Mouse (Mus musculus) forebrain, embryonic 15.5 days (tissue): ENCODE results near the gene Rgs12. TPM values are rescaled to one million over a fixed set of nuclear protein-coding genes. Genes with fewer than 3 reads are reported as not detected.

Experiments used
- ATAC-seq: fragments of 200-750 bp; cut with Nextera tagmentation; replicated peaks from 2 replicates; pipeline ENCODE4 v1.8.0; 2017; ENCODE audit warnings: mild to moderate bottlenecking, moderate TSS enrichment, moderate library complexity
- H3K27ac ChIP-seq: fragments of 300-500 bp; sonication (generic); replicated peaks from 2 replicates; pipeline ENCODE4 v1.5.1; 2015; ENCODE audit warnings: mild to moderate bottlenecking, inconsistent platforms
- H3K27me3 ChIP-seq: fragments of 300-500 bp; sonication (generic); 2 replicates; pipeline ENCODE4 v1.6.1; 2015; ENCODE audit warnings: inconsistent platforms
- H3K36me3 ChIP-seq: fragments of 300-500 bp; sonication (generic); 2 replicates; pipeline ENCODE4 v1.6.1; 2015; ENCODE audit warnings: mild to moderate bottlenecking, inconsistent platforms
- H3K4me1 ChIP-seq: fragments of 300-500 bp; sonication (generic); 2 replicates; pipeline ENCODE4 v1.6.1; 2015; ENCODE audit warnings: inconsistent platforms
- H3K4me2 ChIP-seq: fragments of 300-500 bp; sonication (generic); replicated peaks from 2 replicates; pipeline ENCODE4 v1.6.1; 2015; ENCODE audit warnings: mild to moderate bottlenecking, inconsistent platforms
- H3K4me3 ChIP-seq: fragments of 300-500 bp; sonication (generic); 2 replicates; pipeline ENCODE4 v1.5.1; 2015; ENCODE audit warnings: mild to moderate bottlenecking, inconsistent platforms
- H3K9ac ChIP-seq: fragments of 300-500 bp; sonication (generic); replicated peaks from 2 replicates; pipeline ENCODE4 v1.6.1; 2015; ENCODE audit warnings: mild to moderate bottlenecking, inconsistent platforms
- H3K9me3 ChIP-seq: fragments of 300-500 bp; sonication (generic); 2 replicates; pipeline ENCODE4 v1.6.1; 2016; ENCODE audit warnings: inconsistent platforms
- WGBS: fragments of 180-500 bp; shearing (Covaris S2); methylation state at CpG from one replicate; pipeline ENCODE4 v1.1.7; 2015; ENCODE audit warnings: mixed read lengths; 5-methylcytosine and 5-hydroxymethylcytosine counted together
- polyA plus RNA-seq: library from polyadenylated mRNA; unstranded; fragments of >200 nt; fragmentation: Nextera tagmentation; extraction: Ambion mirVana; gene quantifications from 2 replicates; pipeline ENCODE4 v1.2.1, GENCODE M21; 2015

The Rgs12 gene
- polyA plus RNA-seq, 1 experiment from 2014 or later, result 64.7 TPM

DNA sequence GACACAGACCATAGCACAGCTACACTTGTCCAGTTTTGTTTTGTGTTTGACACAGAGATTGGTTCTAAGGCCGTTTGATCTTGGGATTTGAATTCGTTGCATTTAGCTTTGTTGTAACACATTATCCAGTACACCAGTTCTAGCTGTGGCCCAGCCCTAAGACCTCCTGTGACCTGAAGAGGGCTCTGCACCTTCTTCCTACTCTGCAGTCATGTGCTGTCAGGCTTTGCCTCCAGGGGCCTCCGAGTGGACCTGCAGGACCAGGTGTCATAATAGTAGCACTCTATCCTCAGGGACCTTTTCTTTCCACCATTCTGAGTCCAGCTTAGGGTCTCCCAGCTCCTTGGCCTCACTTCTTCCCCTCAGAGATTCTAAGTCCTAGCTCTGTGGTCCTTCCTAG is 23.2 kb downstream of the Rgs12 start:
- no peak overlapping the region for H3K9ac ChIP-seq
- peaks cover 7% of the 10 kb centered on the region; the same call in 1 of the 2 replicates for H3K4me1 ChIP-seq
- no peaks in the 10 kb centered on the region for H3K9me3 ChIP-seq
- 81% methylated on average over 3 of the region's 3 CpGs for WGBS
- ATAC-seq, result no peak
- no peaks in the 10 kb centered on the region for H3K27me3 ChIP-seq
- no peak overlapping the region for H3K4me3 ChIP-seq
- H3K27ac ChIP-seq, result no peak overlapping the region
- peaks cover 39% of the 10 kb centered on the region for H3K36me3 ChIP-seq
- no peak overlapping the region for H3K4me2 ChIP-seq

DNA sequence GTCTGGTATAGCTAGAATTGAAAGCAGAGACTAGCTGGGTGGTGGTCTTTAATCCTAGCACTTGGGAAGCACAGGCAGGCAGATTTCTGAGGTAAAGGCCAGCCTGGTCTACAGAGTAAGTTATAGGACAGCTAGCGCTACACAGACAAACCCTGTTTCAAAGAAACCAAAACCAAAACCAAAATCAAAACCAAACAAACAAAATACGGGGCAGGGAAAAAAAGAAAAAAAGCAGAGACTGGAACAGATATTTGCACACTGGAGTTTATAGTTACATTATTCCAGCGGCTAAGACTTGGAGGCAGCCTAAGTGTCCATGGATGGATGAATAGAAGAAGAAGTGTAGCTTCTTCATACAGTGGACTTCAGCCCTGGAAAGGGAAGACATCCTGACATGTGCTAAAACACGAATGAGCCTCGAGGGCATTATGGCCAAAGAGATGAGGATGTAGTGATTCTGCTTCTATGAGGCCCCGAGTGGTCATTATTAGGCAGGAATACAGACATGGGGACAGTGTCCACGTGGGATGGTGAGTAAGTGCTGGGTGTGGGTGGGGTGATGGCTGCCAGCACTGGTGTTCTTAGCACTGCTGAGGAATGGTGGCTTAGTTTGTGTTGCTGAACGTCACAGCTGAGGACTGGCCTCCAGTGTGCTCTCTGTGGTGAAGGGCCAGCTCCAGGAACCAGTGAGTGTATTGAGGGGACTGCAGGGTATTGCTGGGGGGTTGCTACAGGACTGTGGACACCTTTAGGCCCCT is 24.5 kb downstream of the Rgs12 start:
- H3K9me3 ChIP-seq, result no peaks in the 10 kb centered on the region
- H3K9ac ChIP-seq, result no peak overlapping the region
- 85% methylated on average over 8 of the region's 8 CpGs for WGBS
- H3K4me3 ChIP-seq, result no peak overlapping the region
- H3K4me1 ChIP-seq, result peaks cover 7% of the 10 kb centered on the region; the same call in 1 of the 2 replicates
- peaks cover 39% of the 10 kb centered on the region for H3K36me3 ChIP-seq
- no peak for ATAC-seq
- no peak overlapping the region for H3K27ac ChIP-seq
- H3K4me2 ChIP-seq, result no peak overlapping the region
- H3K27me3 ChIP-seq, result no peaks in the 10 kb centered on the region

DNA sequence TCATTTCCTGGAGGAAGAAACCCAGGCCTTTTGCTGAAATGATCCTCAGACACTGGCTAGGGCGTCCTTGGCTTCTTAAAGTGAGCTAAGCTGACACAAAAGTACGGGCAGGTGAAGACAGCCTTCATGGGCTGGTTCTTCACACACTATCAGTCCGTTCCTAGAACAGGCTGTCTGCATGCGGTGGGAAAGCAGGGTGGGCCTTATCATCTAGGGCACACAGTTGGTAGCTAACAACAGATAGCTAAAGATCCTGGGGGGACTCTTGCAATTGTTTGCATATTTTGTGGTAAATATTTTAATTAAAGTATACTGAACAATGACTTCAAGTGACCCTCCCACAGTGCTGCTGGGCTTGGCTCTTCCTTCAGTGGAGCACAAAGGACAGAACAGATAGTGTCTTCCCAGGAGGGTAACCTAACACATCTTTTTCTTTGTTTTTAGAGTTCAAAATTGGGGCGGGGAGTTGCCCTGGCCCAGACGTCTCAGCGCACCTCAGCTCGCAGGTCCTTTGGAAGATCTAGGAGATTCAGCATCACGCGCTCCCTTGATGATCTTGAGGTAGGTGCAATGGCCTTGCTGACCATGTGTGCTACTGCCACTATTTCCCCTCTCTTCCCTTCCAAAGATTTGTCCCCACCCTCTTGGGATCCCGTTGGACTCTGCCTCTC is 25.7 kb downstream of the Rgs12 start:
- Histone ChIP-seq H3K36me3 (peaks cover 41% of the 10 kb centered on the region), H3K4me3 (no peak overlapping the region)
- 89% methylated on average over 11 of the region's 11 CpGs for WGBS

DNA sequence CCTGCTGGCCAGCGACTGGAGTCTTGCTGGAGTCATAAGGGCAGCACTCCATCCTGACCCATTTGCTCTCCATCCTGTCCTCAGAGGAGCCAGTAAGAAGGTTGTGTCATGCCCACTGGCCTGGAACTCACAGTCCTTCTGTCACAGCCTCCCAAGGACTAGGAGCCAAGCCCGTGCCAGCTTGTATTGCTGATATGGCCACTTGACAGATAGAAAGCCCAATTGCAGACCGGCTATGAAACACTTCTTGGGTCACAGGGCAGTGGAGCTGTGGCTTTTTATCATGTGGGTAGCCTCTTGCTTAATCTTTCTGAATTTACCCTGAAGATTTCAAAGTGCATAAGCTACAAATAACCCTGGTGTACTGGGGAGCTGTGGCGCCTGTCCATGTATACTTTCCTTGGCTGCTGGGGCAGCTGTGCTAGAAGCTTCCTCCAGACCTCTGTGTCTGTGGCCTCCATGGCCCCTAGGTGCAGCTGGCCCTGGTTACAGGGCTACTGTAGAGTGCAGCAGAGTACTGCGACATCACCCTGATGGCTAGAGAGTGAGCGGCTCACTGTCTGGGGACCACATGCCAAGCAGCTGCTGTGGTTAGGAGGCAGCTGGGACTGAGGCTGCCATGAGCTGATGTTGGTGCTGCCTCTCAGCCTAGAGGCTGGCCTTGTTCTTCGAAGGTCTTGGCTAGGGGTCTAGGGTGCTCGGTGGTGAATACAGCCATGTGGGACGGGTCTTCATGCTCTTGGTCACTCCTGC is 27.5 kb downstream of the Rgs12 start:
- H3K36me3 ChIP-seq, result peaks cover 36% of the 10 kb centered on the region
- H3K27me3 ChIP-seq, result no peaks in the 10 kb centered on the region
- H3K4me2 ChIP-seq, result no peak overlapping the region
- 0 out of 2 replicates have a peak, but pooled peaks cover 5% of the 10 kb centered on the region for H3K4me1 ChIP-seq
- WGBS, result 93% methylated on average over 9 of the region's 9 CpGs
- H3K9ac ChIP-seq, result no peak overlapping the region
- no peak overlapping the region for H3K4me3 ChIP-seq
- H3K27ac ChIP-seq, result no peak overlapping the region
- no peaks in the 10 kb centered on the region for H3K9me3 ChIP-seq
- ATAC-seq, result no peak

More for the DNA sequence above, 25.7 kb downstream of the Rgs12 start:
- Histone ChIP-seq H3K4me2 (no peak overlapping the region), H3K4me1 (0 out of 2 replicates have a peak, but pooled peaks cover 3% of the 10 kb centered on the region), H3K9ac (no peak overlapping the region), H3K9me3 (no peaks in the 10 kb centered on the region), H3K27me3 (no peaks in the 10 kb centered on the region), H3K27ac (no peak overlapping the region)
- ATAC-seq, result no peak

DNA sequence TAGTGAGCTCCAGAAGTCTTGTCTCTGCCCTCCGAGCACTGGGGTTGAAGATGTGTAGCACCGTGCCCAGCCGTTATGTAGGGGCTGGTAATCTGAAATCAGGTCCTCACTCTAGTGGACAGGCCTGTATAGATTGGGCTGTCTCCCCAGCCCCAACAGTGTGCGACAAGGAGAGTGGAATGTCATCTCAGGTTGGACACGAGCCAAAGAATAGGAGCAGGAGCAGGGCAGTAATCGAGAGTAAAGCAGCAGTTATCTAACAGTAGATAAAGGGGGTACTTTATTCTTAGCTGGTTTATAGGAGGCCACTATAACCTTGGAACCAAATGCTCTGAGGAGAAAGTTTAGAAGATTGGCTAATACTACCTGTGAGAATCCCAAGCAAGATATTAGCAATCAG is 30.9 kb downstream of the Rgs12 start:
- Histone ChIP-seq H3K9me3 (no peaks in the 10 kb centered on the region), H3K4me2 (no peak overlapping the region), H3K9ac (no peak overlapping the region), H3K36me3 (peaks cover 47% of the 10 kb centered on the region), H3K27ac (no peak overlapping the region), H3K4me1 (0 out of 2 replicates have a peak, but pooled peaks cover 5% of the 10 kb centered on the region), H3K27me3 (no peaks in the 10 kb centered on the region), H3K4me3 (no peak overlapping the region)
- WGBS, result 64% methylated on average over 6 of the region's 6 CpGs
- no peak for ATAC-seq

DNA sequence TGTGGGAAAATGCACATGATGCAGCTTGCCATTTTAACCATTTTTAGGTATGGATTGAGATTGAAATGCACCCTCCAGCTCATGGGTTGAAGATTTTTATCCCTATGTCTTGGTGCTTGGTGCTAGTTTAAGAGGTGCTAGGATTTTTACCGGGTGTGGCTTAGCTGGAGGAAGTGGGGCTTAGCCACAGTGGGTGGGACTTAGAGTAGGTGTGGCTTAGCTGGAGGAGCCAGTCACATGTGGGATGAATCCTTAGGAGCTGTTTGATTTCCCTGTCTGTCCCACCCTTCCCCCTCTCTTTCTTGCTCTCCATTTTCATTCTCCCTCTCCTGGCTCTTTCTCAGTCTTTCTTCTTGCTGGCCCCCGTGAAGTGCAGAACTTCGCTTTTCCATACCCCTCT is 32.5 kb downstream of the Rgs12 start:
- H3K4me1 ChIP-seq, result 0 out of 2 replicates have a peak, but pooled peaks cover 5% of the 10 kb centered on the region
- no peak overlapping the region for H3K4me3 ChIP-seq
- H3K9ac ChIP-seq, result no peak overlapping the region
- no peak for ATAC-seq
- WGBS, result 59% methylated on average over 3 of the region's 3 CpGs
- no peaks in the 10 kb centered on the region for H3K27me3 ChIP-seq
- H3K27ac ChIP-seq, result no peak overlapping the region; the same call in 1 of the 2 replicates
- no peak overlapping the region for H3K4me2 ChIP-seq
- H3K36me3 ChIP-seq, result peaks cover 33% of the 10 kb centered on the region
- H3K9me3 ChIP-seq, result no peaks in the 10 kb centered on the region

DNA sequence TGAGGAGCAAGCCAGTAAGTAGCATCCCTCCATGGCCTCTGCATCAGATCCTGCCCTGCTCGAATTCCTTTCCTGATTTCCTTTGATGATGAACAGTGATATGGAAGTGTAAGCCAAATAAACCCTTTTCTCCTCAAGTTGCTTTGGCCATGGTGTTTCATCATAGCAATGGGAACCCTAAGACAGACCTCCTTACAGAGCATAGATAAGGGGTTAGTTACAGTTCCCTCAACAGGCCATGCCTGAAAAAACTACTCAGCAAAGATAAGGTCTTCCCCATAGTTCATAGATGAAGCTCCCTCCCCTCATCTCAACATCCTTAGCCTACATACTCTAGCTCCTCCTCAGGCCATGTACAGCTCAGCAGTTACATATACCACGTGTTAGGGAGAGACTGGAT is 35.7 kb downstream of the Rgs12 start:
- no peaks in the 10 kb centered on the region for H3K9me3 ChIP-seq
- ATAC-seq, result no peak
- H3K27ac ChIP-seq, result no peak overlapping the region
- 73% methylated on average over 2 of the region's 2 CpGs for WGBS
- H3K4me2 ChIP-seq, result no peak overlapping the region
- no peak overlapping the region for H3K9ac ChIP-seq
- H3K4me3 ChIP-seq, result no peak overlapping the region
- H3K4me1 ChIP-seq, result peaks cover 18% of the 10 kb centered on the region
- peaks cover 17% of the 10 kb centered on the region for H3K36me3 ChIP-seq
- no peaks in the 10 kb centered on the region for H3K27me3 ChIP-seq

DNA sequence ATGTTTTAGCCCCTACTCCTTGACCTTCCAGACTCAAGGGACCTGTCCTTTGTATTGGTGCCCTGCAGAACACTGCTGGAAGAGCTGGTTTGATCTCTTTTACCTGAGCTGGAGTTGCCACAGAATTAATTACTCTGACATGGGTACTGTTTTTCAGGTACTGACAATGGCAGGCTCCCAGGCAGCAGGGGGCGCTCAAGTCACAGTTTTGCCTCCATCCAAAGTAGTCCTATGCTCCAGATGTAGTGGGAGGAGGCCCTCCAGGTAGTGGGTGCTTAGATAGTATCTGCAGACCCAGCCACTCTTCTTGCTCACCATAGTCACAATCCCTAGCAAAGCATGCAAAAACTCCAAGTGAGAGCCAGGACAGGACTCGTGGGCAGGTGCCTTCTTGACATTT is 36.6 kb downstream of the Rgs12 start:
- Histone ChIP-seq H3K4me1 (peaks cover 17% of the 10 kb centered on the region), H3K27ac (no peak overlapping the region), H3K4me2 (no peak overlapping the region), H3K9me3 (no peaks in the 10 kb centered on the region), H3K4me3 (no peak overlapping the region), H3K27me3 (no peaks in the 10 kb centered on the region), H3K36me3 (peaks cover 17% of the 10 kb centered on the region), H3K9ac (no peak overlapping the region)
- ATAC-seq, result no peak
- WGBS, result 41% methylated on average over 2 of the region's 2 CpGs

DNA sequence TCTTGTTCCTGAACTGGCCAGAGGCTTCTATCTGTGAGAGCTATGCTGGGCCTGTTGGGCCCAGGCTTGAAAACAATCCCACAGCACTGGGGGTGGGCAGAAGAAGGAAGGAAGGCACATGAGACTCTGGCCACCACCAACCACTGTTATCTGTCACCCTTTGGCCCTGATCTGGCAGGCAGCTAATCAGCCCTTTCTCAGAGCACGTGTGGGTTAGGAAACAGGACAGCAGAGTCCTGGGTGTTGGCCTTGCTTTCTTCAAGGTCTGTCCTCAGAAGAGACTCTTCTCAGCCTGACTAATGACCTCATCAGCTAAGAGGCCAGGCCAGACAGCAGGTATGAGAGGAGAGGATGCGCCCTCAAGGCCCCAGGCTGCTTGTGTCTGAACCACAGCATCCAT is 38.2 kb downstream of the Rgs12 start:
- no peak overlapping the region for H3K9ac ChIP-seq
- no peak overlapping the region for H3K4me3 ChIP-seq
- no peak overlapping the region for H3K27ac ChIP-seq
- 97% methylated on average over 2 of the region's 2 CpGs for WGBS
- H3K27me3 ChIP-seq, result no peaks in the 10 kb centered on the region
- no peaks in the 10 kb centered on the region for H3K9me3 ChIP-seq
- no peak overlapping the region for H3K4me2 ChIP-seq
- no peak for ATAC-seq
- peaks cover 17% of the 10 kb centered on the region for H3K36me3 ChIP-seq
- peaks cover 17% of the 10 kb centered on the region for H3K4me1 ChIP-seq

DNA sequence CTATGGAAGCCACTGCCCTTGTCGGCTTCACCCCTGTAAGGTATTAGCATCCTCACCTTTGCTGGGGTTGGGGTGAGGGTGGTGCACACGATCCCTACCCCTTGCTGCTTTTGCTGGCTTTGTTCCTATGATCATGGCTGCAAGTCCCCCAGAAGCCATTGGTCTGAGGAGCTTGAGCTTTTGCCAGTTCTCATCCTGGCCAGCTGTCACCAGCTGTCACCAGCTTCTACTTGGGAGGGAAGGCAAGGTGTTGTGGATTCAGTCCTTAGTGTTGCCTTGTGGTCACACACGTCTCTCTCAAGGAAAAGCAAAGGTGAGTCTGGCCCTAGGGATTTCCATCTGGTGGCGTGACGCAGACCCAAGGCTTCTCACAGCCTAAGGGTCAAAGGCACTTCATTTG is 39.4 kb downstream of the Rgs12 start:
- Histone ChIP-seq H3K9me3 (no peaks in the 10 kb centered on the region), H3K27ac (peak overlapping the region; percentile 55), H3K27me3 (no peaks in the 10 kb centered on the region), H3K4me1 (peaks cover 17% of the 10 kb centered on the region), H3K4me2 (no peak overlapping the region), H3K4me3 (no peak overlapping the region), H3K36me3 (peaks cover 12% of the 10 kb centered on the region; the same call in 1 of the 2 replicates), H3K9ac (no peak overlapping the region)
- no peak; the same call in 1 of the 2 replicates for ATAC-seq
- WGBS, result 86% methylated on average over 5 of the region's 5 CpGs

DNA sequence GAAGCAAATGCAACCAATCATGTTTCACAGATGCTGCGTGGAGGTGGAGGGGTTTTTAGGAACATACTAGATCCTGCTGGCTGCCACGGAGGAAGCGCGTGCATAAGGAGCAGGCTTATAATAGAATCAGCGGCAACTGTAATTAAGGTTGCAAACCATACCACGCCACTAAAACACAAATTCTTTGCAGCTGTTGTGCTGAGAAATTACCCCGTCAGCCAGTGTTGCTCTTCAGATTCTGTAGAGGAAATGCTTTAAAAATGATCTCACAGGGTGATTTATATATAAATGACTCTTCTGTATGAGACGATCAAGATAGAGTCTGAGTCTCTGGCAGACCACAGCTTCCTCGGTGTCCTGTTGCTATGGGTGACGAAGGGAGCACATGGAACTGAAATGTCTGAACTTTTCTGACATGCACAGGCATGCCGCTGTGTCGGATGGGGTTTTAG is 40.1 kb downstream of the Rgs12 start:
- Histone ChIP-seq H3K36me3 (peaks cover 6% of the 10 kb centered on the region; the same call in 1 of the 2 replicates), H3K4me2 (no peak overlapping the region), H3K27me3 (no peaks in the 10 kb centered on the region), H3K27ac (peak overlapping the region; percentile 55), H3K4me3 (no peak overlapping the region), H3K9me3 (no peaks in the 10 kb centered on the region), H3K4me1 (peaks cover 17% of the 10 kb centered on the region), H3K9ac (no peak overlapping the region)
- WGBS, result 47% methylated on average over 12 of the region's 12 CpGs
- 0 out of 2 replicates have a peak, but pooled peaks have one; percentile 27 for ATAC-seq

DNA sequence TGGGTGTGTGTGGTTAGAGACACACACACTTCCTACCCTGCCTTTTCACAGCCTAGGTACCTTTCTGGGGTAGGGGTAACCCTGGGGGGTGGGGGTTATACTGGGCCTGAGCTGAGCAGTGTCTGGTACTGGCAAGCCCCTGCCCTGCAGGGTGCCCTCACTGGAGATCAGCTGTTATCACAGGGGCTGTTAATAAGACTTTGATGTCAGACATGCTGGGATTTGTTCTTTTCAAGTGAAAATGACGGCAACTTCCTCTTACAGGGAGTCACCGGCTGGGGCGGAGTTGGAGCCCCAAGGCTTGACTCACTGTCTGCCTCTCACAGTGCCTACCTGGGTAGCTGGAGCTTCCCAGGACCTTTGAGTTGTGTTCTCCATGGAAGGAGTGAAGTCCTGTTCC is 49.5 kb downstream of the Rgs12 start:
- Histone ChIP-seq H3K9me3 (no peaks in the 10 kb centered on the region), H3K4me1 (peaks cover 6% of the 10 kb centered on the region), H3K9ac (no peak overlapping the region), H3K27me3 (no peaks in the 10 kb centered on the region), H3K4me2 (no peak overlapping the region), H3K4me3 (no peak overlapping the region), H3K27ac (no peak overlapping the region), H3K36me3 (0 out of 2 replicates have a peak, but pooled peaks cover 2% of the 10 kb centered on the region)
- WGBS, result 60% methylated on average over 3 of the region's 3 CpGs
- ATAC-seq, result no peak
